Mouse (Mus musculus) fibroblast of lung, adult 2 months (primary cell): ENCODE measurements around the gene Hsph1.

Experiments used
- DNase-seq: peaks from one replicate; pipeline ENCODE4 v3.0.0-alpha.2; 2011; ENCODE audit warnings: low read depth

The Hsph1 gene

GRCm38 (mm10) chr5:149641277-149641892 lies 5.2 kb upstream of the Hsph1 start:
- DNase-seq, result no peak

- DNase-seq, result no peak
These were observed 1.1 kb upstream of the Hsph1 start for GRCm38 (mm10) chr5:149637306-149637705.

GRCm38 (mm10) chr5:149635556-149635955 lies 620 bp downstream of the Hsph1 start:
- DNase-seq, result no peak

DNA sequence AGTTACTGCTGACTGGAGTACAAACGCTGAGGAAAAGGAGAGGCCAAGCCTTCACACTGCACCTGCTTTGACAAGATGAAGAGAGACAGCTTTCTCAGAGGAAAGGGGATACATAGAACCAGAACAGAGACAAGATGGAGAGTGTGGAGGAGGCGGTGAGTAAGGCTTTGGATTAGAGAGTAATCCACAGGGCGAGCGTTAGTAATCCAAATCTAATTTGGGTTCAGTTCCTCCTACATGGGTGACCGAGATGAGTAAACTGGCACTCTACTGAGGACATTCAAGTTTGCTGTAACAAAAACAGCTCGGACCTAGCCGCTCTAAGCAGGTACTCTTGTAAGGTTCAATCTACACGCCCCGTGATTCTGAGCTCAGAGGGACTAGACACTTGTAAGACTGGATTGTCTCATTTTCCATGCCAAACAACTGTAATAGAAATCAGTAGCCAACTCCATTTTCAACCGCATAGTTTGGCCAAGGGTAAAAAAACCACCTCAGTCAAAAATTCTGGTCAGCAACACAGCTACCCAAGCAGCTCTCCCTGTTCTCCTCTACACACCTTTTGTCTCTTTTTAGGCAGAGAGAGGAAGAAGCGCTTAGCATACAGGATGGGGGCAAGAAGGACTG lies 1.7 kb downstream of the Hsph1 start:
- no peak for DNase-seq

DNA sequence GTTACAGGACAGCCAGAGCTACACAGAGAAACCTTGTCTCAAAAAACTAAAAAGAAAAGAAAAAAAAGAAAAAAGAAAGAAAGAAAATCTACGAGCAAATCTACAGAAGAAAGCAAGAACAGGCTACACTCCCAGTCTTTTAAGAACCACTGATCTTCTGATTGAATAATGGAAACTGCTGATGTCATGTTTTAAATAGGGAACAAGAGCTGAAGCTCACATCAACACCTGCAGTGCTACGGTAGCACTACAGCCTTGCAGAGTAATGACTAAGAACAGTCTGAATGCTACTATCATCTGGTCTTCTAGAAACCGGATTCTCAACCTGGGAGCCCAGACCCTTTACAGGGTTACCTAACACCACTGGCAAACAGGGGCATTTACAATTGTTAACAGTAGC lies 10.6 kb downstream of the Hsph1 start:
- DNase-seq, result no peak

DNA sequence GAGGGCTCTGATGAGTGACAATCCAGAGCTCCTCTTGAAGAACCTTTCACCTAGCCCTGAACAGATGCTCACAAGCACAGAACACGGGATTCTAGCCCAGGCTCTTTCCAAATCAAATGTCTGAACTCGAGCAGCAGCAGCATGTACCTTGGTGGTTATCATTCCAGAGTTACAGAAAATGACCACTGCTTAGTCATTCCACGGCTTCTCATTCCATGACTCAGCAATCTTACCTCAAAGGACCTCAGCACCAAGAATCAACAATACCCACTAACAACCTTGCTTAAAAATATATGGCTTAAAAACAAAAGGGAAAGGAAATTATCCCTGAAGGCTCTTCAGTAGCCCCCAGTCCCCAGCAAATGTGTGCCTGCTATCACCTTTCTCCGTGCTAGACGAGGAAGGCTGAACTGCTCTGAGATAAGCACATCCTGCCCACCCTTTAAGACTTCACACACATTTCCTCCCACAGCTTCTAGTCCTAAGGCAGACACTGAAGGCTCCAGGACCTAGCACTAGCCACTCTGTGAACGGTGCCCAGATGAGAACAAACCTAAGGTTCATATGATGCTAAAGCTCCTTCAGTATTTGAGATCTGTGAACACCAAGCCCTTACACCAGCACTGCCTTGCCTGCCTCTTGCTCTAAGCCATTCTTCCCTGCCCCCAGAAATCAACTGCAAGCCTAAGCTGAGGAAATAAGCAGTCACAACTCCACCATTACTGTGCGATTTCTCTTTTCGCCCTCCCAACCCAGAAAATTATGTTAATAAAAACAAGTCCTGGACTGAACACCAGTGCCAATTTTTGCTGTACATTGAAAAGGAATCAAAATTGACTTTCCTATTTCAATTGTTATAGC lies 12.1 kb downstream of the Hsph1 start:
- DNase-seq, result peak; percentile 49

- no peak for DNase-seq
These were observed 13.5 kb downstream of the Hsph1 start for GRCm38 (mm10) chr5:149622644-149623043.

- DNase-seq, result no peak
These were observed 14.0 kb downstream of the Hsph1 start for GRCm38 (mm10) chr5:149622152-149622551.

GRCm38 (mm10) chr5:149617776-149618425 lies 18.3 kb downstream of the Hsph1 start:
- no peak for DNase-seq

- no peak for DNase-seq
These were observed 19.4 kb downstream of the Hsph1 start for GRCm38 (mm10) chr5:149616817-149617216.

DNA sequence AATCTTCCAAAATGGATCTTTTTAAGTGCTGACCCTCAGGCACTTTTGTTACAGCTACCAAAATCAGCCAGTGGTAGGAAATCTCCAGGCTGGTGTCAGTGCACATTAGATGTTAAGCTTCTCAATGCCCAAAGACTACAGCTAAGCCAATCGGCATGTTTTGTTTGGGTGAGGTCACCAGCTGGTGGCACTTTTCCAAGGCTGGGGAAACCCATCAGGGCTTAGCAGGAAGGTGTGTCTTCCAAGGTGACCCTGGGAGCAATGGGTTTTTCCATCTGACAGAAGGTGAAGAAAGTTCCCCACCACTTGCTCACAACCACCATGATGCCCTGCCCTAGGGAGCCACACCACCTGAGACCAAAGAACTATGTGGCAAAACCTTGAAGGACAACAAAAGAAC lies 20.0 kb downstream of the Hsph1 start:
- DNase-seq, result no peak

DNA sequence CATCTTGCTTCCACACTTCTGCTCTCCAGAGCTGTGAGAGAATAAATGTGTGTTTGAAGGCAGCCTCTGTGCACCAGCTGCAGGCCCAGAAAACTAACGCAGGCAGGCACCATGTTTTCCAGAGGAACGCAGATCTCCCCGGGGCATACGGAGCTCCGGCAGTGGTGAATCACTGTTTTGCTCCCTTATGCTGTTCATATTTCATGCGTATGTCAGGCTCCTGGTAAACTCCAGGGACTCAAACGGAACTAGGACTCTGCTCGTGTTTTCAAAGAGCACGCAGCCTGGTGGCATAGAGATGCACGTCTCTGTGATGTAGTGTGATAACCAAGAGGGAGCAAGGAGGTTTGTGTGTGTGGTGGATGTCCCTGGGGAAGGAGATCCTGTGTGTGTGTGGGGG lies 23.4 kb downstream of the Hsph1 start:
- no peak for DNase-seq

DNA sequence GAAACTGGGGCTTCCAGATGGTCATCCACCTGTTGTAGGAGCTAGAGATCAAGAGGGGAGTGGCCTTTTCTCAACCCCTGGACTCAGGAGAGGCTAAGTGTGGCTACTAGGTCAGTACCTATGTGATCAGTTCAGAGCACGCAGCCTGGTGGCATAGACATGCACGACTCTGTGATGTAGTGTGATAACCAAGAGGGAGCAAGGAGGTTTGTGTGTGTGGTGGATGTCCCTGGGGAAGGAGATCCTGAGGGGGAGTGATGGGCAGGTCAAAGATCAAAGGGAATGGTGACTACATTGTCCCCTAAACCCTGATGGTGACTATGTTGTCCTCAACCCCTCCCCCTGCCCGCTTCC lies 24.0 kb downstream of the Hsph1 start:
- DNase-seq, result no peak

- DNase-seq, result no peak
These were observed 24.6 kb downstream of the Hsph1 start for GRCm38 (mm10) chr5:149611476-149612164.

DNA sequence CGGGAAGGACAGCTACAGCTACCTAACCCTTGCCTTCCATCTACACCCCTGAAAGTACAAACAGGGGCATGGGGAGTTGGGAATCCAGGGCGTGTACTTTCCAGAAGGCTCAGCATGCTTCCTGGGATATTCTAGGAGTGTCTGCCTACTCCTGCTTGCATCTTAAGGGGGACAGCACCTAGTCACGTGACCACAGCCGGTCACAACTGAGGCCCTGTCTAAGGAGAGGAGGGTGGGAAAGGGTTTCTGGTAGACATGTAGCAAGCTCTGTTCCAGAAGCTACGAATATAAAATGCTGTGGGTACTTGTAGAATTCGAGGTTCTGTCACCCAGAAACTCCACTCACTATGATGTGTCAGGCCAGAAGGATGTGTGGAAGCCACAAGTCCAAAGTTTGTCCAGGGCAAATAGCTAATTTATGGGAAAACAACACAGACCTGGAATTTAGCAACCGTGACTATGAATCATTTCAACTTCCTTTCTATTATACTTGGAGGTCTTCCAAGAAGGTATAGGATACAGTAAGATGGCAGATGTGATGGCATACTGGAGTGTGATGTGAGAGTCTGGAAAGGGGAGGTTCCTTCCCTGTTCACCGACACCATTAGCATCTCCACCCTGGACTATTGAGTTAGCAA lies 29.0 kb downstream of the Hsph1 start:
- no peak for DNase-seq

- DNase-seq, result no peak
These were observed 32.9 kb downstream of the Hsph1 start for GRCm38 (mm10) chr5:149603241-149603640.

GRCm38 (mm10) chr5:149601996-149602395 lies 34.2 kb downstream of the Hsph1 start:
- DNase-seq, result no peak

GRCm38 (mm10) chr5:149597351-149597750 lies 38.8 kb downstream of the Hsph1 start:
- no peak for DNase-seq

DNA sequence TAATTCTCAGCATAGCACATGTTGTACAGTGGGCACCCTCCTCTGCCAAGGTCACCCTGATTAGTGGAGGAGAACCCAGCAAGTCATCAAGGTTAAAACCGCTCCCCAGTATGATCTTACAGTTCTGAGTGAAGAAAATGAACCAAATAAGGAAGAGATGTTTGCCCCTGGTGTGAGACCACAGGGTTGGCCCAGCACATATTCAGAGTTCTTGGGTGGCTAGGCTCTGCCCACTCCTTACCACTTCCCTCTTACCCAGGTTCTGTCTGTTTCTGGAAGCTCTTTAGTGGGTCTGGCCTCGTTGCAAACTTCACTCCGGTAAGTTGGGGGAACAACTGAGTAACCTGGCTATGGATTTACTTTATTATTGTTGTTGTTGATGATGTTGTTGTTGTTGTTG lies 42.0 kb downstream of the Hsph1 start:
- DNase-seq, result no peak

DNA sequence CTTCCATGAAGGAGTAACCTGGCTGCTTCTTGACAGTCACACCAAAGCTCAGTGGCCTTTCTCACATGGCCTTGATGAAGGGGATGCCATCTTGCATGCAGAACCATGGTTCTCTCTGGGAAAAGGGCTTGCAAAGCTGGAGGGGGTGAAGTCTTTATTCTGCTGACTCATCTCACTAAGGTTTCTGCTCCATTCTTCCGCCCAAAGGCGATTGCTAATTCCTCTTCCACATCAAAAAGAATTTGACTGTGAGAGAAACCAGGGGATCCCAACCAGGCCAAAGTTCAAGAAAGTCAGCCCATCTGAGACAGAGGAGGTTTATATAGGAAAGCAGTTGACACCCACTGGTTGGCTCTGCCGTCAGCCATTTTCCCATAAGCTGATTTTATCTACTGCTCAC lies 46.2 kb downstream of the Hsph1 start:
- DNase-seq, result no peak

DNA sequence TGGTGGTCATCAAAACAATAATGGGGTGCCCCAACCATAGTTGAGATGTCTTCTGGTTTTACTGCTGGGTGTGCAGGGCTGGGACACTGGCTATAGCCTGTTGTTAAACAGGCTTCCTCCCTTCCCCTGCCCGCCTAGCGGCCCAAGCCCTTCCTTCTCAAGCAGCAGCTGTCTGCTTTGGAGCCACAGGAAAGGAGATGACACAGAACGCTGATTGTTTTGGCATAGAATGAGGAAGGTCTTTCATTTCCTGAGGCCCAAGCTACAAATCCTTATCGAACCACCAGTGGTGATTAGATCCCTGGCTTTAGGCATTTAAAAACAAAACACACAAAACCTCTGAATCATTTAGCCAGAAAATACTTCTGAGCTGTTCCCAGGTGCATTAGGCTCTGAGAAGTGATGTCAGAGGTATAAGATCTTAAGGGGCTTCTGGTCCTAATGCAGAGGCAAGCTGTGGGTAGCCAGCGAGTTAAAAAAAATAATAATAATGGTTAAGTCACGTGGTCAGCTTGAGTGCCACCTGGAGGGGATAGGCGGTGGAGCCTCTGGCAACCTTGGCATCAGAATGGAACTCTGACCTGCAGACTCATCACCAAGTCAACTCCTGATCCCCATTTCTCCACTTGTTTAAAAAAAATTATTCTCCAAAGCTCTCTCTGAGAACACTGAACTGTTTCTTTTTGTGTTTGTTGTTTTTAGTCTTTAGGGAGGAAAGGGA lies 47.2 kb downstream of the Hsph1 start:
- no peak for DNase-seq
